Mouse (Mus musculus) MEL (cell line): ENCODE data around the gene Eml5. TPM values are rescaled to one million over a fixed set of nuclear protein-coding genes. Genes with fewer than 3 reads are reported as not detected.

Experiments used
- DNase-seq: peaks from one replicate; pipeline ENCODE4 v3.0.0; 2011; ENCODE audit warnings: low read depth, low spot score
- H3K27ac ChIP-seq: 2 replicates; pipeline ENCODE4 v1.5.1; 2012; ENCODE audit warnings: low read depth, mild to moderate bottlenecking, control low read depth, low read length, moderate library complexity; ENCODE audit not compliant: control insufficient read depth
- H3K27me3 ChIP-seq, 2 experiments: fragments of 150-350 bp in 1 of 2; sonication (generic) in 1 of 2; 2 replicates each; pipeline ENCODE4 v1.6.1; 2012; ENCODE audit warnings: low read length in 2 of 2, mild to moderate bottlenecking in 2 of 2, improper control_type of control experiment in 1 of 2, moderate library complexity in 1 of 2; ENCODE audit not compliant: insufficient read depth in 2 of 2, control insufficient read depth in 1 of 2
- H3K36me3 ChIP-seq, 2 experiments: 2 replicates each; pipeline ENCODE4 v1.6.1; 2012 to 2014; ENCODE audit warnings: low read length in 2 of 2, improper control_type of control experiment in 1 of 2, inconsistent platforms in 1 of 2, mild to moderate bottlenecking in 1 of 2; ENCODE audit not compliant: insufficient read depth in 2 of 2, control insufficient read depth in 1 of 2
- H3K4me1 ChIP-seq, 2 experiments: fragments of 150-350 bp in 1 of 2; sonication (generic) in 1 of 2; 2 replicates each; pipeline ENCODE4 v1.6.1; 2012; ENCODE audit warnings: low read length in 2 of 2, improper control_type of control experiment in 1 of 2, mild to moderate bottlenecking in 1 of 2; ENCODE audit not compliant: insufficient read depth in 2 of 2, control insufficient read depth in 1 of 2
- H3K4me3 ChIP-seq, 2 experiments: fragments of 150-350 bp in 1 of 2; sonication (generic) in 1 of 2; 2 replicates each; pipeline ENCODE4 v1.5.1; 2012; ENCODE audit warnings: low read depth in 2 of 2, low read length in 2 of 2, mild to moderate bottlenecking in 2 of 2, moderate library complexity in 2 of 2, control low read depth in 1 of 2, improper control_type of control experiment in 1 of 2; ENCODE audit not compliant: control insufficient read depth in 1 of 2, insufficient read depth in 1 of 2
- H3K79me2 ChIP-seq: 2 replicates; pipeline ENCODE4 v1.6.1; 2012; ENCODE audit warnings: mild to moderate bottlenecking, low read length, moderate library complexity; ENCODE audit not compliant: control insufficient read depth, poor library complexity, insufficient read depth
- H3K9ac ChIP-seq: 2 replicates; pipeline ENCODE4 v1.6.1; 2012; ENCODE audit warnings: low read depth, mild to moderate bottlenecking, control low read depth, low read length, moderate library complexity; ENCODE audit not compliant: control insufficient read depth, poor library complexity, severe bottlenecking
- H3K9me3 ChIP-seq: fragments of 150-350 bp; sonication (generic); replicated peaks from 2 replicates; pipeline ENCODE4 v1.6.1; 2012; ENCODE audit warnings: mild to moderate bottlenecking, low read length, improper control_type of control experiment, moderate library complexity; ENCODE audit not compliant: insufficient read depth
- BHLHE40 ChIP-seq: IDR thresholded peaks from 2 replicates; pipeline ENCODE4 v1.6.1; 2012; ENCODE audit warnings: low read depth, mild to moderate bottlenecking, inconsistent platforms, low read length, improper control_type of control experiment, borderline replicate concordance
- CHD1 ChIP-seq: IDR thresholded peaks from 2 replicates; pipeline ENCODE4 v1.6.1; 2012; ENCODE audit warnings: low read depth, mild to moderate bottlenecking, inconsistent platforms, low read length, improper control_type of control experiment
- CHD2 ChIP-seq: IDR thresholded peaks from 2 replicates; pipeline ENCODE4 v1.6.1; 2011; ENCODE audit warnings: low read length, improper control_type of control experiment
- CTCF ChIP-seq, 3 experiments: IDR thresholded peaks in 2 of 3; conservative IDR thresholded peaks in 1 of 3; 2 replicates each; pipeline ENCODE4 v1.5.1; 2011 to 2012; ENCODE audit warnings: low read length in 3 of 3, low read depth in 2 of 3, mild to moderate bottlenecking in 2 of 3, improper control_type of control experiment in 1 of 3, inconsistent platforms in 1 of 3, mixed read lengths in 1 of 3, moderate library complexity in 1 of 3; ENCODE audit not compliant: control insufficient read depth in 1 of 3, insufficient read depth in 1 of 3, poor library complexity in 1 of 3, severe bottlenecking in 1 of 3
- ELF1 ChIP-seq: IDR thresholded peaks from 2 replicates; pipeline ENCODE4 v1.6.1; 2014; ENCODE audit warnings: low read depth, mild to moderate bottlenecking, inconsistent platforms, low read length, improper control_type of control experiment, moderate library complexity
- EP300 ChIP-seq, 2 experiments: IDR thresholded peaks; 2 replicates each; pipeline ENCODE4 v1.6.1; 2011; ENCODE audit warnings: improper control_type of control experiment in 2 of 2, low read length in 2 of 2, low read depth in 1 of 2, mild to moderate bottlenecking in 1 of 2
- JUND ChIP-seq: IDR thresholded peaks from 2 replicates; pipeline ENCODE4 v1.6.1; 2011; ENCODE audit warnings: low read depth, mild to moderate bottlenecking, improper control_type of control experiment, low read length
- KAT2A ChIP-seq: conservative IDR thresholded peaks from 2 replicates; pipeline ENCODE4 v1.6.1; 2012; ENCODE audit warnings: low read depth, low read length, improper control_type of control experiment, inconsistent platforms
- MAFK ChIP-seq: IDR thresholded peaks from 2 replicates; pipeline ENCODE4 v1.6.1; 2011; ENCODE audit warnings: low read depth, mild to moderate bottlenecking, low read length, improper control_type of control experiment, borderline replicate concordance
- MEF2A ChIP-seq: IDR thresholded peaks from 2 replicates; pipeline ENCODE4 v1.6.1; 2014; ENCODE audit warnings: low read depth, mild to moderate bottlenecking, inconsistent platforms, low read length, improper control_type of control experiment; ENCODE audit not compliant: poor library complexity, insufficient replicate concordance, severe bottlenecking; ENCODE audit errors: extremely low read depth
- MXI1 ChIP-seq: IDR thresholded peaks from 2 replicates; pipeline ENCODE4 v1.6.1; 2011; ENCODE audit warnings: mild to moderate bottlenecking, low read depth, low read length, improper control_type of control experiment
- POLR2AphosphoS5 ChIP-seq: IDR thresholded peaks from 2 replicates; pipeline ENCODE4 v1.6.1; 2012; ENCODE audit warnings: low read depth, borderline replicate concordance, mild to moderate bottlenecking, inconsistent platforms, low read length, moderate library complexity, mixed read lengths
- RCOR1 ChIP-seq: IDR thresholded peaks from 2 replicates; pipeline ENCODE4 v1.6.1; 2012; ENCODE audit warnings: low read depth, mild to moderate bottlenecking, inconsistent platforms, low read length, improper control_type of control experiment
- SMC3 ChIP-seq: IDR thresholded peaks from 2 replicates; pipeline ENCODE4 v1.6.1; 2011; ENCODE audit warnings: low read depth, low read length, improper control_type of control experiment
- TCF12 ChIP-seq: IDR thresholded peaks from 2 replicates; pipeline ENCODE4 v1.6.1; 2014; ENCODE audit warnings: low read depth, mild to moderate bottlenecking, inconsistent platforms, low read length, improper control_type of control experiment, moderate library complexity
- UBTF ChIP-seq: IDR thresholded peaks from 2 replicates; pipeline ENCODE4 v1.6.1; 2012; ENCODE audit warnings: low read depth, mild to moderate bottlenecking, inconsistent platforms, low read length, improper control_type of control experiment, moderate library complexity, borderline replicate concordance; ENCODE audit not compliant: insufficient read depth
- USF1 ChIP-seq: IDR thresholded peaks from 2 replicates; pipeline ENCODE4 v1.6.1; 2014; ENCODE audit warnings: low read depth, mild to moderate bottlenecking, inconsistent platforms, low read length, improper control_type of control experiment, moderate library complexity
- ZKSCAN1 ChIP-seq: IDR thresholded peaks from 2 replicates; pipeline ENCODE4 v1.6.1; 2012; ENCODE audit warnings: low read depth, mild to moderate bottlenecking, inconsistent platforms, low read length, improper control_type of control experiment, moderate library complexity
- ZMIZ1 ChIP-seq: IDR thresholded peaks from 2 replicates; pipeline ENCODE4 v1.6.1; 2012; ENCODE audit warnings: low read depth, mild to moderate bottlenecking, inconsistent platforms, low read length, improper control_type of control experiment, moderate library complexity
- polyA plus RNA-seq, 2 experiments: library from polyadenylated mRNA; stranded (reverse) in 1 of 2; unstranded in 1 of 2; fragments of >175 nt in 1 of 2; fragments of >200 nt in 1 of 2; gene quantifications; 2 replicates each; pipeline versions ENCODE4 v1.2.1 to v1.2.4; 2012; ENCODE audit warnings: low replicate concordance in 2 of 2, low read depth in 1 of 2; ENCODE audit not compliant: insufficient read length in 2 of 2, insufficient read depth in 1 of 2, missing spikeins in 1 of 2
- total RNA-seq: library from RNA; depleted of rRNA; stranded (reverse); fragments of 300-350 nt; gene quantifications from 2 replicates; pipeline ENCODE4 v1.2.3, GENCODE M21; 2012

Eml5 gene
- total and polyA plus RNA-seq, 3 experiments, result 4.7 to 13.2 TPM; not detected in 1

DNA sequence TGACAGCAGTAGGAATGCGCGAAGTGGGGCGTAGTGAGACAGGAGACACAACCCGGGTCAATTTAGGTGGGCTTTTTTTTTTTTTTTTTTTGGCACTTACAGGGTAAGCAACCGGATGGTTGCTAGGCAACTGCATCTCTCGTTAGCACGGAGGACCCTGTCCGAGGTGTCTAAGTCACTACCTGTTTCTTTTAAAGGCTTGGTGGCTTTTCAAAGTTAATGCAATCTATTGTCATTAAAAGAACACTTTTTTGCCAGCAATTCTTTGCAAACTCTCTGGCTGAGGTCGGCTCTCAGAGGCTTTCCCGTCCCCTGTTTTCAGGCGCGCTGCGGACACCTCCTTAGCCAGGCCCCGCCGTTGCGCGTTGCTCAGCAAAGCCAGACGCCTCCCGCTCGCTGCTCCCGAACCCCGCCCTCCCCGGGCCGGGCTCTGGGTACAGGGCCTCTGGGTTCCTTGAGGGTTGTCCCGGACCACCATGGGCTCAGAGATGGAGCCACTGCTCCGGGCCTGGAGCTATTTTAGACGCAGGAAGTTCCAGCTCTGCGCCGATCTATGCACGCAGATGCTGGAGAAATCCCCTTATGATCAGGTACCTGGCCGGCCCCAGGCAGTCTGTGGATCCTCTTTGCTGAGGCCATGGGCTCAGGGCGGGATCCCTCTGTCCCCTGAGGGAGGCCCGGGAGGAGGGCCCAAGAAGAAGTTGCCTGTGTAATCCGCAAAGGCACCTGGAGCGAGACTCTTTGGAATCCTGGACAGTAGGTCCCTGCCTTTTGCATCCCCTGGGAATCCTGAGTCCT lies 19.1 kb upstream of the Eml5 start, which contains the start of gene Ttc8:
TSS of gene Ttc8 (plus strand) at position 381 of the 798 bp plus-strand sequence.
- Histone ChIP-seq H3K9me3 (no peaks in the 10 kb centered on the region), H3K79me2 (no peaks in the 10 kb centered on the region), H3K4me3 (no peak within 1 kb of the TSS), H3K36me3 (no peaks in the 10 kb centered on the region), H3K4me1 (no peaks in the 10 kb centered on the region), H3K27me3 (peaks cover 7 to 10% of the 10 kb centered on the region in 2 experiments; a peak in 3 of 4 replicates), H3K27ac (no peak within 1 kb of the TSS), H3K9ac (no peak within 1 kb of the TSS)
- no peak for DNase-seq
- TF ChIP-seq CTCF (IDR thresholded peaks at IDR 0.05 in 2 of 3, conservative IDR thresholded peaks at IDR 0.05 in 1 of 3; ENCODE audit: control insufficient read depth in 1 of 3, insufficient read depth in 1 of 3, low read depth in 2 of 3, low read length in 3 of 3, poor library complexity in 1 of 3, severe bottlenecking in 1 of 3) (no peak), UBTF (no peak), CHD2 (no peak), ZKSCAN1 (no peak), MEF2A (no peak), JUND (no peak), BHLHE40 (no peak), ELF1 (no peak), MAFK (no peak), USF1 (no peak), ZMIZ1 (no peak), TCF12 (no peak), SMC3 (no peak), EP300 (IDR thresholded peaks at IDR 0.05; ENCODE audit: low read depth in 1 of 2, low read length in 2 of 2) (no peak), MXI1 (no peak), POLR2AphosphoS5 (no peak)

DNA sequence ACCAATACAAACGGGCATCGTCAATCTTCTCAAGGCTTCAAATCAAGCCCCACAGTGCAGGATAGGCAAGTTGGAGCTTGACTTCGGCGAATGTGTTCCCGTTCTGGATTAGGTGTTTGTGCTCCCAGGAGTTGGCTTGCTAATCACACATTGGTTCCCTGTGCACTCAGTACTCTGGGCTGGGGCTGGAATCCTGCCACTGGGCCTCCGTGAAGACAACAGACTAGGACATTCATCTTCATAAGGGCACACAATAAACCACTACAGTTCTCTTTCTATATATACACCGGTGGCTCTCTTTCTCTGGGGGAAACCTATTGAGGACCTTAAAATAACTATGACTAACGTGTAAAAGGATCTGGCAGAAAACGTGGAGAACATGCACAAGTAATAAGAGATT lies 8.8 kb upstream of the Eml5 start:
- peaks cover 0 to 2% of the 10 kb centered on the region in 2 experiments; a peak in 2 of 4 replicates for H3K27me3 ChIP-seq
- no peaks in the 10 kb centered on the region for H3K4me1 ChIP-seq
- H3K9me3 ChIP-seq, result no peaks in the 10 kb centered on the region
- H3K4me3 ChIP-seq, result no peak overlapping the region
- H3K36me3 ChIP-seq, result no peaks in the 10 kb centered on the region
- no peak overlapping the region for H3K27ac ChIP-seq
- TF ChIP-seq ZKSCAN1, result no peak
- no peak for TF ChIP-seq RCOR1
- no peak for TF ChIP-seq USF1
- TF ChIP-seq SMC3, result no peak
- no peak for TF ChIP-seq CHD1
- no peak for TF ChIP-seq KAT2A
- no peak overlapping the region for H3K9ac ChIP-seq
- no peaks in the 10 kb centered on the region for H3K79me2 ChIP-seq
- no peak for DNase-seq
